Mouse (Mus musculus): Measurements from ENCODE around the gene Ptprn2. TPM values are rescaled to one million over a fixed set of nuclear protein-coding genes. Genes with fewer than 3 reads are reported as not detected.

Ptprn2 gene
- polyA plus RNA-seq, 1 experiment = 0.22 TPM

- TF ChIP-seq USF1 (IDR thresholded peaks at IDR 0.05; ENCODE audit: low read depth) = no peak
- TF ChIP-seq TCF12 (IDR thresholded peaks at IDR 0.05; ENCODE audit: insufficient read depth, poor library complexity, severe bottlenecking) = no peak
- no peak for TF ChIP-seq SRF (IDR thresholded peaks at IDR 0.05; ENCODE audit: control insufficient read depth, insufficient read length, low read depth)
- TF ChIP-seq MAX (IDR thresholded peaks at IDR 0.05; ENCODE audit: low read depth) = no peak
- no peak for TF ChIP-seq TCF3 (IDR thresholded peaks at IDR 0.05; ENCODE audit: insufficient read length, low read depth)
- TF ChIP-seq POLR2AphosphoS2 (IDR thresholded peaks at IDR 0.05; ENCODE audit: insufficient read length, low read depth) = no peak
- no peak for TF ChIP-seq E2F4 (IDR thresholded peaks at IDR 0.05; ENCODE audit: insufficient read depth)
- TF ChIP-seq MYOD1 (IDR thresholded peaks at IDR 0.05; ENCODE audit: control insufficient read depth in 1 of 3, insufficient read length in 2 of 3, low read depth in 2 of 3) = no peak
- no peak for TF ChIP-seq POLR2A (IDR thresholded peaks at IDR 0.05; ENCODE audit: insufficient read length, low read depth)
- TF ChIP-seq REST (IDR thresholded peaks at IDR 0.05; ENCODE audit: insufficient read depth, insufficient read length) = no peak
- no peak for TF ChIP-seq MYOG (IDR thresholded peaks at IDR 0.05; ENCODE audit: control insufficient read depth in 1 of 3, insufficient read depth in 1 of 3, insufficient read length in 2 of 3, low read depth in 2 of 3)
- TF ChIP-seq CEBPB (IDR thresholded peaks at IDR 0.05; ENCODE audit: insufficient read depth, poor library complexity, severe bottlenecking) = no peak
- no peak overlapping the region for H3K4me2 ChIP-seq (ENCODE audit: low read depth)
- H3K27me3 ChIP-seq (ENCODE audit: control insufficient read depth, insufficient read depth, insufficient read length) = no peaks in the 10 kb centered on the region
- H3ac ChIP-seq (ENCODE audit: control insufficient read depth, insufficient read length) = no peak overlapping the region
- H3K4me3 ChIP-seq = no peak overlapping the region
- H3K79me2 ChIP-seq (ENCODE audit: control insufficient read depth, insufficient read depth) = no peaks in the 10 kb centered on the region
- no peaks in the 10 kb centered on the region for H3K36me3 ChIP-seq (ENCODE audit: control insufficient read depth, insufficient read depth)
These were observed 756.7 kb downstream of the Ptprn2 start for GRCm38 (mm10) chr12:117242181-117242580.

GRCm38 (mm10) chr12:117245885-117246478 is 760.5 kb downstream of the Ptprn2 start:
- Histone ChIP-seq H3K79me2 (ENCODE audit: control insufficient read depth, insufficient read depth) (no peaks in the 10 kb centered on the region), H3K4me3 (no peak overlapping the region), H3ac (ENCODE audit: control insufficient read depth, insufficient read length) (no peak overlapping the region), H3K36me3 (ENCODE audit: control insufficient read depth, insufficient read depth) (no peaks in the 10 kb centered on the region), H3K27me3 (ENCODE audit: control insufficient read depth, insufficient read depth, insufficient read length) (no peaks in the 10 kb centered on the region), H3K4me2 (ENCODE audit: low read depth) (no peak overlapping the region)
- TF ChIP-seq POLR2AphosphoS2 (IDR thresholded peaks at IDR 0.05; ENCODE audit: insufficient read length, low read depth) = no peak
- no peak for TF ChIP-seq TCF12 (IDR thresholded peaks at IDR 0.05; ENCODE audit: insufficient read depth, poor library complexity, severe bottlenecking)
- TF ChIP-seq MAX (IDR thresholded peaks at IDR 0.05; ENCODE audit: low read depth) = no peak
- no peak for TF ChIP-seq CEBPB (IDR thresholded peaks at IDR 0.05; ENCODE audit: insufficient read depth, poor library complexity, severe bottlenecking)
- TF ChIP-seq REST (IDR thresholded peaks at IDR 0.05; ENCODE audit: insufficient read depth, insufficient read length) = no peak
- TF ChIP-seq USF1 (IDR thresholded peaks at IDR 0.05; ENCODE audit: low read depth) = no peak
- no peak for TF ChIP-seq MYOD1 (IDR thresholded peaks at IDR 0.05; ENCODE audit: control insufficient read depth in 1 of 3, insufficient read length in 2 of 3, low read depth in 2 of 3)
- no peak for TF ChIP-seq TCF3 (IDR thresholded peaks at IDR 0.05; ENCODE audit: insufficient read length, low read depth)
- TF ChIP-seq MYOG (IDR thresholded peaks at IDR 0.05; ENCODE audit: control insufficient read depth in 1 of 3, insufficient read depth in 1 of 3, insufficient read length in 2 of 3, low read depth in 2 of 3) = no peak
- TF ChIP-seq E2F4 (IDR thresholded peaks at IDR 0.05; ENCODE audit: insufficient read depth) = no peak
- no peak for TF ChIP-seq SRF (IDR thresholded peaks at IDR 0.05; ENCODE audit: control insufficient read depth, insufficient read length, low read depth)
- TF ChIP-seq POLR2A (IDR thresholded peaks at IDR 0.05; ENCODE audit: insufficient read length, low read depth) = no peak

- Histone ChIP-seq H3K27me3 (ENCODE audit: control insufficient read depth, insufficient read depth, insufficient read length) (no peaks in the 10 kb centered on the region), H3ac (ENCODE audit: control insufficient read depth, insufficient read length) (no peak overlapping the region), H3K4me2 (ENCODE audit: low read depth) (no peak overlapping the region), H3K4me3 (no peak overlapping the region), H3K36me3 (ENCODE audit: control insufficient read depth, insufficient read depth) (no peaks in the 10 kb centered on the region), H3K79me2 (ENCODE audit: control insufficient read depth, insufficient read depth) (no peaks in the 10 kb centered on the region)
- TF ChIP-seq POLR2A (IDR thresholded peaks at IDR 0.05; ENCODE audit: insufficient read length, low read depth) (no peak), TCF12 (IDR thresholded peaks at IDR 0.05; ENCODE audit: insufficient read depth, poor library complexity, severe bottlenecking) (no peak)
These were observed 764.9 kb downstream of the Ptprn2 start for GRCm38 (mm10) chr12:117250465-117250864.

- H3K79me2 ChIP-seq (ENCODE audit: control insufficient read depth, insufficient read depth) = no peaks in the 10 kb centered on the region
- H3K4me2 ChIP-seq (ENCODE audit: low read depth) = no peak overlapping the region
- H3ac ChIP-seq (ENCODE audit: control insufficient read depth, insufficient read length) = no peak overlapping the region
- H3K27me3 ChIP-seq (ENCODE audit: control insufficient read depth, insufficient read depth, insufficient read length) = no peaks in the 10 kb centered on the region
- H3K4me3 ChIP-seq = no peak overlapping the region
- no peaks in the 10 kb centered on the region for H3K36me3 ChIP-seq (ENCODE audit: control insufficient read depth, insufficient read depth)
- TF ChIP-seq SRF (IDR thresholded peaks at IDR 0.05; ENCODE audit: control insufficient read depth, insufficient read length, low read depth) (no peak), TCF12 (IDR thresholded peaks at IDR 0.05; ENCODE audit: insufficient read depth, poor library complexity, severe bottlenecking) (no peak)
These were observed 766.3 kb downstream of the Ptprn2 start for GRCm38 (mm10) chr12:117251663-117252425.

GRCm38 (mm10) chr12:117252426-117252779 is 766.9 kb downstream of the Ptprn2 start:
- Histone ChIP-seq H3ac (ENCODE audit: control insufficient read depth, insufficient read length) (no peak overlapping the region), H3K4me2 (ENCODE audit: low read depth) (no peak overlapping the region), H3K36me3 (ENCODE audit: control insufficient read depth, insufficient read depth) (no peaks in the 10 kb centered on the region), H3K79me2 (ENCODE audit: control insufficient read depth, insufficient read depth) (no peaks in the 10 kb centered on the region), H3K27me3 (ENCODE audit: control insufficient read depth, insufficient read depth, insufficient read length) (no peaks in the 10 kb centered on the region), H3K4me3 (no peak overlapping the region)
- TF ChIP-seq SRF (IDR thresholded peaks at IDR 0.05; ENCODE audit: control insufficient read depth, insufficient read length, low read depth) (no peak), CEBPB (IDR thresholded peaks at IDR 0.05; ENCODE audit: insufficient read depth, poor library complexity, severe bottlenecking) (no peak), REST (IDR thresholded peaks at IDR 0.05; ENCODE audit: insufficient read depth, insufficient read length) (no peak), POLR2A (IDR thresholded peaks at IDR 0.05; ENCODE audit: insufficient read length, low read depth) (no peak), MYOG (IDR thresholded peaks at IDR 0.05; ENCODE audit: control insufficient read depth in 1 of 3, insufficient read depth in 1 of 3, insufficient read length in 2 of 3, low read depth in 2 of 3) (no peak), MYOD1 (IDR thresholded peaks at IDR 0.05; ENCODE audit: control insufficient read depth in 1 of 3, insufficient read length in 2 of 3, low read depth in 2 of 3) (no peak), TCF12 (IDR thresholded peaks at IDR 0.05; ENCODE audit: insufficient read depth, poor library complexity, severe bottlenecking) (no peak), E2F4 (IDR thresholded peaks at IDR 0.05; ENCODE audit: insufficient read depth) (no peak), POLR2AphosphoS2 (IDR thresholded peaks at IDR 0.05; ENCODE audit: insufficient read length, low read depth) (no peak), USF1 (IDR thresholded peaks at IDR 0.05; ENCODE audit: low read depth) (no peak), TCF3 (IDR thresholded peaks at IDR 0.05; ENCODE audit: insufficient read length, low read depth) (no peak), MAX (IDR thresholded peaks at IDR 0.05; ENCODE audit: low read depth) (no peak)
